ENCODE assay signal across 8 mouse cellular contexts in the genomic region with DNA sequence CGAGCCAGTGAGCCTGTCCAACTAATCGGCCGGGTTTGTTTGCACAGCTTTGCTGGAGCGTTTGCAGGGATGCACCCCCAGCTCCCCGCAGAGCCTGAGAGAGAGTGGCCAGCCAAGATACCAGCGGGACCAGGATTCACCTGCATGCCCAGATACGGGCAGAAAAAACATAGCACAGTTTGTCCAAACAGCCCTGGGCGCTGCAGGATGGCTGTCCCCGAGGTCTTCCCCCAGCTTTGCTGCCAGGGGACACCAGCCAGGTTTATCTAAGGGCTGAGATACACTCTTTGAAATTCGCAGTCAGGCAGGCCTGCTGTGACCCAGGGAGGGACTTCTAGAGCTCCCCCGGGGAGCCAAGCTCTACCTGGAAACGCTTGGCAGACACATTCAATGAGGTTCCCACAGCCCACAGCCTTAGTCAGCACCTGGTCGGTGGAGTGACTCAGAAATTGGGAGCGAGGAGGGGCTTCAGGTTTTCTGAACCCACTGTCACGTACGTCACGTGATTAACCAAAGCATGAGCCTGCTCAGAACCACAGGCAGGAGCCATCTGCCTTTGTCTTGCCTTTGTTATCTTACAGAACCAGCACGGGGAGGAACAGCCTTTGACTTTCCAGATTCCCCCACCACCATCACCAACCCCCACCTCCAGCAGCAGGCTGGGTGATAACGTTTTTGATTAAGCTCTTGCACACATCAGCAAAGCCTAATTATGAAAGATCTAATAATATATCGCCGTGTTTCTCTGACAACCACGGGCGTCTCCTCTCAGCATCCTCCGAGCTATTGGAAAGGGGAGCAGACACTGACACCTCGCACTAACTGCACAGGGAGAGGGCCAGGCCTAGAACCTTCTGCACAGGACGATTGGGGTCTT.
A peak's percentile ranks its signal among the peaks of the same experiment; 100 is the strongest.
DNase-seq lines count a peak whose midpoint lies in the region; ATAC-seq lines count a peak whose summit lies in the region.

No protein-coding gene starts in this region.

- no peaks in the 10 kb centered on the region for H3K9me3 ChIP-seq in embryonic facial prominence, embryonic 12.5 days
- no peaks in the 10 kb centered on the region for H3K9me3 ChIP-seq in heart, embryonic 13.5 days
- no peaks in the 10 kb centered on the region for H3K9me3 ChIP-seq in lung, embryonic 16.5 days (ENCODE audit: control insufficient read depth, low read length)
- H3K9me3 ChIP-seq in stomach, embryonic 14.5 days (ENCODE audit: control insufficient read depth, low read depth, low read length) = no peaks in the 10 kb centered on the region

- peak; percentile 48; the same call in 1 of the 2 replicates for ATAC-seq in embryonic facial prominence, embryonic 12.5 days (ENCODE audit: insufficient number of reproducible peaks, insufficient read depth, low FRiP score, low TSS enrichment)
- peak; percentile 62 for ATAC-seq in heart, embryonic 13.5 days (ENCODE audit: extremely low read depth, insufficient number of reproducible peaks, low FRiP score, low TSS enrichment)
- ATAC-seq in lung, embryonic 16.5 days (ENCODE audit: low read depth) = peak; percentile 74
- ATAC-seq in stomach, embryonic 14.5 days (ENCODE audit: insufficient number of reproducible peaks, insufficient read depth, low FRiP score, low read depth) = peak; percentile 19; the same call in 1 of the 2 replicates

- H3K9ac ChIP-seq in embryonic facial prominence, embryonic 12.5 days = 0 out of 2 replicates have a peak overlapping the region, but pooled peaks have one; percentile 10
- H3K9ac ChIP-seq in heart, embryonic 13.5 days = peak overlapping the region; percentile 55
- 0 out of 2 replicates have a peak overlapping the region, but pooled peaks have one; percentile 39 for H3K9ac ChIP-seq in lung, embryonic 16.5 days (ENCODE audit: low read length)
- H3K9ac ChIP-seq in stomach, embryonic 14.5 days (replicated peaks; ENCODE audit: low read depth, low read length) = no peak overlapping the region

- peaks cover 33% of the 10 kb centered on the region for H3K4me1 ChIP-seq in embryonic facial prominence, embryonic 12.5 days
- H3K4me1 ChIP-seq in heart, embryonic 13.5 days = peaks cover 40% of the 10 kb centered on the region
- H3K4me1 ChIP-seq in lung, embryonic 16.5 days (replicated peaks; ENCODE audit: control insufficient read depth, insufficient read depth, low read length) = peaks cover 9% of the 10 kb centered on the region
- H3K4me1 ChIP-seq in stomach, embryonic 14.5 days (ENCODE audit: control insufficient read depth, insufficient read depth, low read length) = peaks cover 11% of the 10 kb centered on the region; the same call in 1 of the 2 replicates

- no peak overlapping the region for H3K27ac ChIP-seq in embryonic facial prominence, embryonic 12.5 days
- H3K27ac ChIP-seq in heart, embryonic 13.5 days (replicated peaks) = peak overlapping the region; percentile 61
- H3K27ac ChIP-seq in lung, embryonic 16.5 days (ENCODE audit: low read length) = no peak overlapping the region
- H3K27ac ChIP-seq in stomach, embryonic 14.5 days (ENCODE audit: low read length) = peak overlapping the region; percentile 17; the same call in 1 of the 2 replicates

- DNase-seq in thymus, postnatal 4 days = peak; percentile 12
- no peak for DNase-seq in thymus, postnatal 10 days (ENCODE audit: low spot score in 2 of 2)
- peak; percentile 52 to 69 for DNase-seq in layer of hippocampus, postnatal 10 days (ENCODE audit: low spot score in 2 of 2)
- no peak for DNase-seq in spleen, adult 18-20 months

- peaks cover 17% of the 10 kb centered on the region for H3K27me3 ChIP-seq in embryonic facial prominence, embryonic 12.5 days
- no peaks in the 10 kb centered on the region for H3K27me3 ChIP-seq in heart, embryonic 13.5 days (replicated peaks)
- H3K27me3 ChIP-seq in lung, embryonic 16.5 days (ENCODE audit: control insufficient read depth, insufficient read depth, low read depth, low read length) = no peaks in the 10 kb centered on the region
- no peaks in the 10 kb centered on the region for H3K27me3 ChIP-seq in stomach, embryonic 14.5 days (ENCODE audit: control insufficient read depth, insufficient read depth, low read length)

- H3K4me2 ChIP-seq in embryonic facial prominence, embryonic 12.5 days (replicated peaks) = peak overlapping the region; percentile 42
- H3K4me2 ChIP-seq in heart, embryonic 13.5 days = peak overlapping the region; percentile 64
- peak overlapping the region; percentile 37 for H3K4me2 ChIP-seq in lung, embryonic 16.5 days (ENCODE audit: low read depth, low read length)
- peak overlapping the region; percentile 11; the same call in 1 of the 2 replicates for H3K4me2 ChIP-seq in stomach, embryonic 14.5 days (replicated peaks; ENCODE audit: low read depth, low read length)

- H3K36me3 ChIP-seq in embryonic facial prominence, embryonic 12.5 days = no peaks in the 10 kb centered on the region
- H3K36me3 ChIP-seq in heart, embryonic 13.5 days = no peaks in the 10 kb centered on the region
- no peaks in the 10 kb centered on the region for H3K36me3 ChIP-seq in lung, embryonic 16.5 days (ENCODE audit: control insufficient read depth, insufficient read depth, low read length)
- no peaks in the 10 kb centered on the region for H3K36me3 ChIP-seq in stomach, embryonic 14.5 days (ENCODE audit: control insufficient read depth, insufficient read depth, low read length)

- WGBS in embryonic facial prominence, embryonic 12.5 days = 7% methylated on average over 26 of the region's 26 CpGs
- 8% methylated on average over 26 of the region's 26 CpGs for WGBS in heart, embryonic 13.5 days
- 19% methylated on average over 26 of the region's 26 CpGs for WGBS in lung, embryonic 16.5 days
- 20% methylated on average over 26 of the region's 26 CpGs for WGBS in stomach, embryonic 14.5 days

- no peak overlapping the region for H3K4me3 ChIP-seq in embryonic facial prominence, embryonic 12.5 days
- peak overlapping the region; percentile 33 for H3K4me3 ChIP-seq in heart, embryonic 13.5 days
- H3K4me3 ChIP-seq in lung, embryonic 16.5 days (ENCODE audit: low read length) = 0 out of 2 replicates have a peak overlapping the region, but pooled peaks have one; percentile 11
- H3K4me3 ChIP-seq in stomach, embryonic 14.5 days (ENCODE audit: low read depth, low read length) = no peak overlapping the region

Comparison
In these comparisons a context has a peak if more than half of its experiments do, and no peak if none do; other contexts are left out.
1. DNase-seq: peak in thymus, postnatal 4 days (single experiment) and layer of hippocampus, postnatal 10 days (2 of 2); none in thymus, postnatal 10 days (0 of 2) and spleen, adult 18-20 months (0 of 2).
2. ATAC-seq: peak in every context shown above with its lines; median percentile 74 in lung, embryonic 16.5 days; 62 in heart, embryonic 13.5 days; 48 in embryonic facial prominence, embryonic 12.5 days; 19 in stomach, embryonic 14.5 days.
3. H3K27ac ChIP-seq: peak in heart, embryonic 13.5 days (single experiment) and stomach, embryonic 14.5 days (single experiment); none in embryonic facial prominence, embryonic 12.5 days (single experiment) and lung, embryonic 16.5 days (single experiment).
4. H3K4me2 ChIP-seq: peak in every context shown above with its lines; median percentile 64 in heart, embryonic 13.5 days; 42 in embryonic facial prominence, embryonic 12.5 days; 37 in lung, embryonic 16.5 days; 11 in stomach, embryonic 14.5 days.
5. H3K4me3 ChIP-seq: peak in heart, embryonic 13.5 days (single experiment) and lung, embryonic 16.5 days (single experiment); none in embryonic facial prominence, embryonic 12.5 days (single experiment) and stomach, embryonic 14.5 days (single experiment).